Mouse (Mus musculus) liver, embryonic 14.5 days (tissue): ENCODE results near the gene Eef1a2.

ENCODE experiments used
- CTCF ChIP-seq: IDR thresholded peaks from 2 replicates; pipeline ENCODE4 v1.5.1; 2016; ENCODE audit warnings: antibody characterized with exemption, low read depth, control low read depth
- EP300 ChIP-seq: IDR thresholded peaks from 2 replicates; pipeline ENCODE4 v1.6.1; 2016; ENCODE audit warnings: antibody characterized with exemption, low read depth

GRCm38 (mm10) chr2:181147546-181148317 is 9.1 kb downstream of the Eef1a2 start:
- TF ChIP-seq EP300 (no peak), CTCF (no peak)
